Mouse (Mus musculus): ENCODE data around the gene Gm10112.

The Gm10112 gene

GRCm38 (mm10) chrX:111168040-111168439, at the start of gene Gm10112:
Gm10112 (plus strand) TSS chrX:111168340.
- no peak for DNase-seq (ENCODE audit: low spot score in 2 of 2)

- DNase-seq (ENCODE audit: low spot score in 2 of 2) = no peak
These were observed 21.4 kb downstream of the Gm10112 start for GRCm38 (mm10) chrX:111189574-111189973.

- DNase-seq (ENCODE audit: low spot score in 2 of 2) = no peak
These were observed 28.2 kb downstream of the Gm10112 start for GRCm38 (mm10) chrX:111196376-111196775.

- peak in 1 of 2 experiments; percentile 35 for DNase-seq (ENCODE audit: low spot score in 2 of 2)
These were observed 42.1 kb downstream of the Gm10112 start for GRCm38 (mm10) chrX:111210225-111210624.

Data from frontal cortex, postnatal 14 days (tissue).